Mouse (Mus musculus) C2C12 (cell line): ENCODE data around the gene A930004D18Rik.

Experiments
- CTCF ChIP-seq: IDR thresholded peaks from one replicate; pipeline ENCODE4 v1.5.1; 2011; ENCODE audit not compliant: control insufficient read depth, insufficient read depth, insufficient read length
- FOSL1 ChIP-seq: IDR thresholded peaks from one replicate; pipeline ENCODE4 v1.8.0; 2011; ENCODE audit warnings: mild to moderate bottlenecking, low read length; ENCODE audit not compliant: poor library complexity, insufficient read depth, severe bottlenecking
- MYOG ChIP-seq: IDR thresholded peaks from one replicate; pipeline ENCODE4 v1.6.1; 2011; ENCODE audit not compliant: control insufficient read depth, insufficient read length; ENCODE audit errors: extremely low read depth
- USF1 ChIP-seq: IDR thresholded peaks from one replicate; pipeline ENCODE4 v1.6.1; 2011; ENCODE audit warnings: low read depth, mild to moderate bottlenecking, control low read depth, moderate library complexity

DNA sequence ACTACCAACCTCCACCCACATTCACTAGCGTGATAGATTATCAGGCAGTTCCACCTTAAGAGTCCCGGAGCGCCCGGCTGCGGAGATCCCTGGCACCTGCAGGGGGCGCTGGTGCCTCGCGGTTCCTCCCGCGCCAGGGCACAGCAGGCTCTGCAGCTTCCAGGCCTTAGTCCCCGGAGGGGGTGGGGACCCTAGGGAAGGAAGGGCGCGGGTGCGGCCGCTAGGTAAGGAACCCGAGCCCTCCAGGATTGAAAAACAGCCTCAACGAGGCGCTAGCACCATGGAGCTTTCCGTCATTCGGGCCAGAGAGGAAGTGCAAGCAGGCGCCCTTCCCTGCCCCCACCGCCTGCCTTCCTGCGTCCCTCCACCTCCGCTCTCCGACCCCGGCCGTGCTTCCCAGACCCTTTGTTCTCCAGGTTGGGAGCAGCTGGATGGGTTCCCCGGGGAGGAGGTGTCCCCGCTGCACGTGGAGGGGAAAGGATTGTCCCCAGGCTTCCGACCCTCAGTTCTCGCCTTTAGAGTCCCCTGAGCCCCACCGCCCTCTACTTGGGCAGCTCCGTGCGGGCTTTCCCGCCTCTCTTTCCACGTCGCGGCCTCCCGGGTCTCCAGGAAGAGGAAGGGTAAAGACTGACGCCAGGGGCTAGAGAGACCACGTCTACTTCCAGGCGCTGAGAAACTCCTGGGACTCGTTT is 9.9 kb downstream of the A930004D18Rik start:
- TF ChIP-seq FOSL1 (no peak), CTCF (peak; percentile 91), USF1 (no peak), MYOG (no peak)
